Comparison of ENCODE assay signal across 8 mouse cellular contexts in genomic region chr1:25510321-25511055, GRCm38 (mm10).
DNase-seq lines count a peak whose midpoint lies in the region; ATAC-seq and TF ChIP-seq lines count a peak whose summit lies in the region.

No protein-coding gene starts in this region.

- H3K4me3 ChIP-seq in CH12.LX (replicated peaks in 1 of 3; ENCODE audit: low read depth in 2 of 3, low read length in 2 of 3, poor library complexity in 1 of 3) = no peak overlapping the region
- H3K4me3 ChIP-seq in cerebellum, adult 2 months (replicated peaks; ENCODE audit: insufficient read depth, low read depth, low read length) = no peak overlapping the region
- H3K4me3 ChIP-seq in hindbrain, embryonic 12.5 days = no peak overlapping the region
- H3K4me3 ChIP-seq in neural tube, embryonic 12.5 days = no peak overlapping the region

- no peak for TF ChIP-seq EP300 in CH12.LX (IDR thresholded peaks at IDR 0.05; ENCODE audit: low read length)

- H3K27ac ChIP-seq in CH12.LX (ENCODE audit: insufficient read depth, low read depth) = no peak overlapping the region
- H3K27ac ChIP-seq in cerebellum, adult 2 months (ENCODE audit: insufficient read depth, low read length) = no peak overlapping the region
- no peak overlapping the region for H3K27ac ChIP-seq in hindbrain, embryonic 12.5 days
- no peak overlapping the region for H3K27ac ChIP-seq in neural tube, embryonic 12.5 days

- no peak overlapping the region for H3K4me2 ChIP-seq in CH12.LX (ENCODE audit: insufficient read depth, low read depth, poor library complexity, severe bottlenecking)
- no peak overlapping the region for H3K4me2 ChIP-seq in hindbrain, embryonic 12.5 days (replicated peaks)
- H3K4me2 ChIP-seq in neural tube, embryonic 12.5 days (replicated peaks) = no peak overlapping the region

- peak; percentile 73 for ATAC-seq in hindbrain, embryonic 12.5 days (ENCODE audit: low FRiP score)
- ATAC-seq in neural tube, embryonic 12.5 days (ENCODE audit: low FRiP score, low read depth) = peak; percentile 41; the same call in 1 of the 2 replicates

- in situ Hi-C loops in CH12.LX (cut with MboI; ENCODE audit: low pct_ligation_motif_present, low pct_unique_long_range_greater_than_20kb, low sequenced_read_pairs) = no loop called here

- dilution Hi-C loops in CH12.LX (cut with MboI; ENCODE audit: extremely low pct_ligation_motif_present, extremely low pct_unique_long_range_greater_than_20kb, low sequenced_read_pairs) = no loop called here

- H3K9ac ChIP-seq in CH12.LX (ENCODE audit: insufficient read depth, low read depth) = no peak overlapping the region
- no peak overlapping the region for H3K9ac ChIP-seq in hindbrain, embryonic 12.5 days
- H3K9ac ChIP-seq in neural tube, embryonic 12.5 days = no peak overlapping the region

- peak; percentile 30 to 60; a peak in 2 of 4 replicates for TF ChIP-seq CTCF in CH12.LX (conservative IDR thresholded peaks at IDR 0.05 in 1 of 2, IDR thresholded peaks at IDR 0.05 in 1 of 2; ENCODE audit: low read depth in 2 of 2, low read length in 2 of 2)
- peak; percentile 62; the same call in 1 of the 2 replicates for TF ChIP-seq CTCF in cerebellum, adult 2 months (IDR thresholded peaks at IDR 0.05; ENCODE audit: borderline replicate concordance, insufficient read depth, low read depth, low read length)

- H3K9me3 ChIP-seq in CH12.LX (replicated peaks; ENCODE audit: low read length) = peaks cover 48% of the 10 kb centered on the region
- no peaks in the 10 kb centered on the region for H3K9me3 ChIP-seq in hindbrain, embryonic 12.5 days (replicated peaks)
- H3K9me3 ChIP-seq in neural tube, embryonic 12.5 days = no peaks in the 10 kb centered on the region

- TF ChIP-seq POLR2A in CH12.LX (IDR thresholded peaks at IDR 0.05; ENCODE audit: low read depth, low read length) = no peak
- TF ChIP-seq POLR2A in cerebellum, adult 2 months (IDR thresholded peaks at IDR 0.05; ENCODE audit: borderline replicate concordance, insufficient read depth, low read length) = no peak

- H3K4me1 ChIP-seq in CH12.LX (ENCODE audit: control insufficient read depth in 1 of 2, insufficient read depth in 2 of 2) = no peaks in the 10 kb centered on the region
- H3K4me1 ChIP-seq in cerebellum, adult 2 months (ENCODE audit: control insufficient read depth, insufficient read depth, low read length) = no peaks in the 10 kb centered on the region
- no peaks in the 10 kb centered on the region for H3K4me1 ChIP-seq in hindbrain, embryonic 12.5 days
- no peaks in the 10 kb centered on the region for H3K4me1 ChIP-seq in neural tube, embryonic 12.5 days

- DNase-seq in heart, adult 11 months = peak; percentile 25
- DNase-seq in heart, adult 9 months (ENCODE audit: low spot score in 2 of 2) = no peak
- DNase-seq in CH12.LX (ENCODE audit: extremely low read depth) = peak; percentile 0
- peak; percentile 37 to 43 for DNase-seq in cerebellum, adult 2 months
- DNase-seq in right cerebral cortex, postnatal 14 days = no peak
- DNase-seq in right cerebral cortex, postnatal 25 days = no peak

- TF ChIP-seq RAD21 in CH12.LX (IDR thresholded peaks at IDR 0.05; ENCODE audit: low read depth, low read length) = peak; percentile 49

- WGBS in cerebellum, adult 2 months = 53% methylated on average over 10 of the region's 10 CpGs
- 58% methylated on average over 10 of the region's 10 CpGs for WGBS in hindbrain, embryonic 12.5 days
- 64% methylated on average over 10 of the region's 10 CpGs for WGBS in neural tube, embryonic 12.5 days

- H3K79me2 ChIP-seq in CH12.LX (replicated peaks; ENCODE audit: control insufficient read depth, extremely low read depth, insufficient read depth, poor library complexity, severe bottlenecking) = no peaks in the 10 kb centered on the region

- no peaks in the 10 kb centered on the region for H3K27me3 ChIP-seq in CH12.LX (replicated peaks)
- no peaks in the 10 kb centered on the region for H3K27me3 ChIP-seq in cerebellum, adult 2 months (ENCODE audit: control insufficient read depth, insufficient read depth, low read length)
- no peaks in the 10 kb centered on the region for H3K27me3 ChIP-seq in hindbrain, embryonic 12.5 days
- H3K27me3 ChIP-seq in neural tube, embryonic 12.5 days (replicated peaks) = no peaks in the 10 kb centered on the region

- H3K36me3 ChIP-seq in CH12.LX (replicated peaks in 1 of 2; ENCODE audit: control insufficient read depth in 1 of 2, insufficient read depth in 1 of 2, low read length in 1 of 2) = no peaks in the 10 kb centered on the region
- H3K36me3 ChIP-seq in hindbrain, embryonic 12.5 days = no peaks in the 10 kb centered on the region
- no peaks in the 10 kb centered on the region for H3K36me3 ChIP-seq in neural tube, embryonic 12.5 days

TF ChIP-seq in CH12.LX, 34 proteins besides CTCF, POLR2A, EP300 and RAD21:
- TF ChIP-seq MAX (IDR thresholded peaks at IDR 0.05; ENCODE audit: low read length) = no peak
- no peak for TF ChIP-seq ELF1 (IDR thresholded peaks at IDR 0.05; ENCODE audit: low read depth, low read length)
- no peak for TF ChIP-seq NRF1 (IDR thresholded peaks at IDR 0.05; ENCODE audit: low read depth, low read length)
- TF ChIP-seq ZMIZ1 (IDR thresholded peaks at IDR 0.05; ENCODE audit: low read depth, low read length) = no peak
- no peak for TF ChIP-seq UBTF (IDR thresholded peaks at IDR 0.05; ENCODE audit: low read depth, low read length)
- no peak for TF ChIP-seq PAX5 (IDR thresholded peaks at IDR 0.05; ENCODE audit: low read length)
- peak; percentile 48 for TF ChIP-seq SMC3 (IDR thresholded peaks at IDR 0.05; ENCODE audit: low read depth, low read length)
- no peak for TF ChIP-seq CHD2 (IDR thresholded peaks at IDR 0.05; ENCODE audit: low read length)
- no peak for TF ChIP-seq ZKSCAN1 (IDR thresholded peaks at IDR 0.05; ENCODE audit: borderline replicate concordance, low read depth, low read length)
TF ChIP-seq in CH12.LX: peak in this region for 1.

Comparison
In these comparisons a context has a peak if more than half of its experiments do, and no peak if none do; other contexts are left out.
1. DNase-seq: peak in heart, adult 11 months (single experiment), CH12.LX (single experiment) and cerebellum, adult 2 months (2 of 2); none in heart, adult 9 months (0 of 2), right cerebral cortex, postnatal 14 days (single experiment) and right cerebral cortex, postnatal 25 days (single experiment).